Mouse (Mus musculus) stomach, embryonic 15.5 days (tissue): ENCODE results near the gene Acy3. TPM values are rescaled to one million over a fixed set of nuclear protein-coding genes. Genes with fewer than 3 reads are reported as not detected.

Experiments
- ATAC-seq: fragments of 200-750 bp; cut with Nextera tagmentation; 2 replicates; pipeline ENCODE4 v1.8.0; 2017; ENCODE audit warnings: low read depth, moderate number of reproducible peaks, moderate TSS enrichment; ENCODE audit not compliant: insufficient read depth, low FRiP score
- H3K27ac ChIP-seq: fragments of 300-500 bp; sonication (generic); 2 replicates; pipeline ENCODE4 v1.5.1; 2015; ENCODE audit warnings: mild to moderate bottlenecking, inconsistent platforms
- H3K27me3 ChIP-seq: fragments of 300-500 bp; sonication (generic); replicated peaks from 2 replicates; pipeline ENCODE4 v1.6.1; 2015; ENCODE audit warnings: inconsistent platforms
- H3K36me3 ChIP-seq: fragments of 300-500 bp; sonication (generic); 2 replicates; pipeline ENCODE4 v1.6.1; 2015; ENCODE audit warnings: inconsistent platforms
- H3K4me1 ChIP-seq: fragments of 300-500 bp; sonication (generic); 2 replicates; pipeline ENCODE4 v1.6.1; 2015; ENCODE audit warnings: inconsistent platforms
- H3K4me2 ChIP-seq: fragments of 300-500 bp; sonication (generic); 2 replicates; pipeline ENCODE4 v1.6.1; 2015; ENCODE audit warnings: mild to moderate bottlenecking, inconsistent platforms
- H3K4me3 ChIP-seq: fragments of 300-500 bp; sonication (generic); replicated peaks from 2 replicates; pipeline ENCODE4 v1.5.1; 2015; ENCODE audit warnings: inconsistent platforms
- H3K9ac ChIP-seq: fragments of 300-500 bp; sonication (generic); 2 replicates; pipeline ENCODE4 v1.6.1; 2015; ENCODE audit warnings: inconsistent platforms
- H3K9me3 ChIP-seq: fragments of 300-500 bp; sonication (generic); 2 replicates; pipeline ENCODE4 v1.6.1; 2016; ENCODE audit warnings: inconsistent platforms
- WGBS: fragments of 180-500 bp; shearing (Covaris S2); methylation state at CpG from one replicate; pipeline ENCODE4 v1.1.7; 2015; 5-methylcytosine and 5-hydroxymethylcytosine counted together
- polyA plus RNA-seq: library from polyadenylated mRNA; unstranded; fragments of >200 nt; fragmentation: Nextera tagmentation; extraction: Ambion mirVana; gene quantifications from 2 replicates; pipeline ENCODE4 v1.2.1, GENCODE M21; 2015

Gene Acy3
- polyA plus RNA-seq, 1 experiment from 2014 or later = 9.8 TPM

DNA sequence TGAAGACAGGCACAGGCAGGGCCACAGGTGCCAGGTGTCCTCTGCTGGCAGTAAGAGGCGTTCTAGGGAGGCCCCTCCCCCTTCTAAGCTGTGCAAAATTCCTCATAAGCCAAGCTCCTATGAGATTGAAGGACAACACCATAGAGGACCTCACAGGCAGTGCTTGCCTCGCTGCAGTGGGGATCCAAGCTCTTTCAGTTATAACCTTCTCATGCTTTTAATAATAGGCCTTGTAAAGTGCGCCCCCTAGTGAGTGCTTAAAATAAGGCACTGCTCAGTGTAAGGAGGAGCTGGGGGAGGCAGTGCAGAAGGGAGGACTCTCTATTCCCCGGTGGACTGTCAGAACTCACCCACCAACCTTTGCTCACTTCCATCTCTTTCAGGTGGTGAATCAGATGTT lies 6.1 kb upstream of the Acy3 start:
- WGBS = 12% methylated on average over 4 of the region's 4 CpGs

DNA sequence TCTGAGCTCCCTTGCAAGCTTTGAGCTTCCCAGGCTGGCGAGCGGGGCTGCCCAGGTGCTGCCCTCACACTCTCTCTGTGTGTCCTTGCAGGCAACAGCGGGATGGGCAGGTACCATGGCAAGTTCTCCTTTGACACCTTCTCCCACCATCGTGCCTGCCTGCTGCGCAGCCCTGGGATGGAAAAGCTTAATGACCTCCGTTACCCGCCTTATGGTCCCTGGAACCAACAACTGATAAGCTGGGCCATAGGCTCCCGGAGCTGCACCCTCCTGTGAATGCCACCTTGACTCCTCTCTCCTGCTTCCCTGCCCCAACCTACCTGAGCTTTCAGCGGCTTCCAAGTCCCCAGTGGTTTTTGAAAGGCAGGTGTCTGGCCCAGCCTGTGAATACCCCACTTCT lies 5.5 kb upstream of the Acy3 start:
- H3K27ac ChIP-seq = no peak overlapping the region
- H3K4me1 ChIP-seq = peaks cover 9% of the 10 kb centered on the region; the same call in 1 of the 2 replicates
- H3K4me2 ChIP-seq = no peak overlapping the region
- H3K9ac ChIP-seq = no peak overlapping the region
- no peak for ATAC-seq
- WGBS = 71% methylated on average over 9 of the region's 9 CpGs
- no peak overlapping the region for H3K4me3 ChIP-seq
- H3K27me3 ChIP-seq = no peaks in the 10 kb centered on the region
- no peaks in the 10 kb centered on the region for H3K36me3 ChIP-seq
- no peaks in the 10 kb centered on the region for H3K9me3 ChIP-seq

More for the DNA sequence above, 6.1 kb upstream of the Acy3 start:
- peak; percentile 49; the same call in 1 of the 2 replicates for ATAC-seq
- Histone ChIP-seq H3K4me3 (no peak overlapping the region), H3K9ac (no peak overlapping the region), H3K27me3 (no peaks in the 10 kb centered on the region), H3K27ac (no peak overlapping the region), H3K9me3 (no peaks in the 10 kb centered on the region), H3K4me2 (no peak overlapping the region), H3K4me1 (peaks cover 5% of the 10 kb centered on the region; the same call in 1 of the 2 replicates), H3K36me3 (no peaks in the 10 kb centered on the region)

DNA sequence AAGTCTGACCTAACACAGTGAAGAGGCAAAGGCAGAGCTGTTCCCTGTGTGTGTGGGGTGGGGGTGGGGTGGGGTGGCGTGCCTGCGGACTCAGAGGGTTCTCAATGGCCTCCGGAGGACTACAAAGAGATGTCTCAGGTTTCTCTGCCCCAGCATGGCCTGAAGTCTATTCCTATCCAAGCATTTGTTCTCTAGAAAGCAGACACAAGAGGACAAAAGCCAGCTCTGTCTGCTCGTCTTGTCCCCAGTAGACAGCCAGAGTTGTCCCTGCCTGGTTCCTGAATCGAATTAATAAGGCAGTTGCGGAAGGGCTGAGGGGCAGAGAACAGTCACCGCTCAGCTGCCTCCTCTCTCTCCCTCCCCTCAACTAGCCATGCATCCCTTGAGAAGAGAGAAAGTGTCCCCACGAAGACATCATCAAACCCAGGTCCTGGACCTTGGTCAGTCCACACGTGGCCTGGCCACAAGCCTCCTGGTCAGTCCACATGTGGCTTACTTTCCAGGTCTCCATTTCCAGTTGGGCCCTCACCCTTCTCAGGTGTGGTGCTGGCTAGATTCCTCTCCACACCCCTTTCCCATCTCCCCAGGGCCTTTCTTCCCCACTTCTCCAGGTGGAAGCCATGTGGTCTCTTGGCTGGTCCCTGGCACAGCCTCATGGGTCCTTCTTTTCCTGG lies 2.7 kb upstream of the Acy3 start:
- ATAC-seq = no peak
- no peaks in the 10 kb centered on the region for H3K9me3 ChIP-seq
- H3K4me3 ChIP-seq = no peak overlapping the region
- 55% methylated on average over 9 of the region's 9 CpGs for WGBS
- peaks cover 18% of the 10 kb centered on the region for H3K4me1 ChIP-seq
- H3K36me3 ChIP-seq = no peaks in the 10 kb centered on the region
- no peak overlapping the region for H3K9ac ChIP-seq
- no peaks in the 10 kb centered on the region for H3K27me3 ChIP-seq
- H3K27ac ChIP-seq = no peak overlapping the region
- H3K4me2 ChIP-seq = no peak overlapping the region

DNA sequence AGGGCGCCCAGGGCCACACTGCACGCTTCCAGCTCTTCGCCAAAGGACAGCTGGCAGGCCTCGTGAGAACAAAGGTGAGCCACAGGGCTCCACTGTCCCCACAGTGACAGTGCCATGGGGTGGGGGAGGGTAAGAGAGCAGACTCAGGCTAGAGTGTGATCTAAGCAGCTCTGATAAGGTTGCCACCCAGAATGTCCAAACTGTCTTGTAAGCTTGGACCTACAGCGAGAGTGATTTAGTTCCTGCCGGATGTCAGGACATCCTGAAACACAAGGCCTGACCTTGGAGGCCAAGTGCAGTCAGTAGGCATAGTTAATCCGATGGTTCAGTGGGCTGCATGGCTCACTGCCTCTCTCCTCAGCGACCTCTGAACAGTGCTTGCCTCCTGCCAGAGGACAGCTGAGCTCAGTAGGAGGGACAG lies 1.1 kb upstream of the Acy3 start:
- Histone ChIP-seq H3K27ac (peak overlapping the region; percentile 44; the same call in 1 of the 2 replicates), H3K36me3 (no peaks in the 10 kb centered on the region), H3K9me3 (no peaks in the 10 kb centered on the region), H3K4me1 (peaks cover 18% of the 10 kb centered on the region), H3K4me2 (no peak overlapping the region), H3K9ac (no peak overlapping the region), H3K4me3 (no peak overlapping the region), H3K27me3 (no peaks in the 10 kb centered on the region)
- ATAC-seq = peak; percentile 9; the same call in 1 of the 2 replicates
- 41% methylated on average over 8 of the region's 8 CpGs for WGBS

DNA sequence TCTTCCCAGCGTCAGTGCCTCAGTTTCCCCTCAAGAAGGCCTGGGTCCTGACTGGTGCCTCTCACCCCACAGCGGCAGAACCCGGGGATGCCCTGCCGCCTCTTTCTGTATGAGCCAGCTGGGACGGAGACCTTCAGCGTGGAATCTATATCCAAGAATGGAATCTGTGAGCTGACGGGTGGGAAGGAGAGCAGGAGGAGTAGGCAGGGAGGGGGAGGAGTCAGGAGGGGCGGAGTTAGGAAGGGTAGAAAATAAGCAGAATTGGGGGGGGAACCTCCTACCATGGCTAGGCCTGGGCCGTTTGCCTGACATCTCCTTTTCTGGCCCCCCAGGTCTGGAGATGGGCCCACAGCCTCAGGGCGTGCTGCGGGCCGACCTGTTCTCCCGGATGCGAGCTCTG lies 1.7 kb downstream of the Acy3 start:
- ATAC-seq = no peak
- Histone ChIP-seq H3K9ac (no peak overlapping the region), H3K9me3 (no peaks in the 10 kb centered on the region), H3K4me2 (no peak overlapping the region), H3K4me1 (peaks cover 18% of the 10 kb centered on the region), H3K27ac (no peak overlapping the region), H3K4me3 (no peak overlapping the region), H3K27me3 (no peaks in the 10 kb centered on the region), H3K36me3 (no peaks in the 10 kb centered on the region)
- WGBS = 86% methylated on average over 14 of the region's 14 CpGs

DNA sequence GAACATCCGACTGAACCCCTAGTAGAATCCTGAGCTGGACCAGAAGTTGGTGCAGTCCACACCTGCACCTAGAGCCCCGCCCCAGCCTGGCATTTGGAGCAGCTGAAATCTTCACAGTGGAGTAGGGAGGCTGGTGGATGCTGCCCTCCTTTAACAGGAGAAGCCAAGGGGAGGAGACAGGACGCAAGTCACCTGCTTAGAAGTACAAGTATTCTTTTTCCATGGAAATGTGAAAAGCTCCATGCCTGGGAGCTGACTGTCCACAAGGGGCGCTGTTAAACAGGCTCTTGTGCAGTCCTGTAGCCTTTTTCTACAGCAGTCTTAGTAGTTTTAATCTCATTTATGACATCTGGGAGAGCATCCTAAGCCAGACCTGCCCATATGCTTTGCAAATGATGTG lies 2.4 kb downstream of the Acy3 start:
- WGBS = 84% methylated on average over 4 of the region's 4 CpGs
- Histone ChIP-seq H3K4me2 (no peak overlapping the region), H3K9me3 (no peaks in the 10 kb centered on the region), H3K36me3 (no peaks in the 10 kb centered on the region), H3K27me3 (no peaks in the 10 kb centered on the region), H3K4me1 (peaks cover 18% of the 10 kb centered on the region), H3K4me3 (no peak overlapping the region), H3K9ac (no peak overlapping the region), H3K27ac (no peak overlapping the region)
- ATAC-seq = no peak

DNA sequence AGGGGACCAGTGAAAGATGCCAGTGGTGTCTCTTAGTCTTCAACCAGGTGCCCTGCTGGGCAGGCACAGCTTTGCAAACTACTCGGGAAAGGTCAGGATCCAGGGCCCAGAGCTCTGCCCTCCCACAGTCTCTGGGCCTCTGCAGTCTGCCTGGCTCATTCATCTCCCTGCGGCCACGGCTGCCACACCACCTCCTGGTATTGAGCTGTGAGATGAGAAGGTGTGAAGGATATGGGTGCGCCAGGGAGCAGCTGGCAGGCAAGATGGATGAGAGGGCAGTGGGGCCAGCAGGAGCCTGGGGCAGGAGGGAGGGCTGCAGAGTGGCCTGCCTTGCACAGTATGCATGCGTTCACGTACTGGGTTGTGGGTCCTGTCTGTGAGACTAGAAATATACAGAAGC lies 4.4 kb downstream of the Acy3 start:
- no peak overlapping the region for H3K27ac ChIP-seq
- 33% methylated on average over 6 of the region's 6 CpGs for WGBS
- H3K9me3 ChIP-seq = no peaks in the 10 kb centered on the region
- H3K9ac ChIP-seq = no peak overlapping the region
- ATAC-seq = no peak
- H3K4me1 ChIP-seq = peaks cover 9% of the 10 kb centered on the region
- H3K27me3 ChIP-seq = no peaks in the 10 kb centered on the region
- no peak overlapping the region for H3K4me3 ChIP-seq
- no peak overlapping the region for H3K4me2 ChIP-seq
- no peaks in the 10 kb centered on the region for H3K36me3 ChIP-seq

DNA sequence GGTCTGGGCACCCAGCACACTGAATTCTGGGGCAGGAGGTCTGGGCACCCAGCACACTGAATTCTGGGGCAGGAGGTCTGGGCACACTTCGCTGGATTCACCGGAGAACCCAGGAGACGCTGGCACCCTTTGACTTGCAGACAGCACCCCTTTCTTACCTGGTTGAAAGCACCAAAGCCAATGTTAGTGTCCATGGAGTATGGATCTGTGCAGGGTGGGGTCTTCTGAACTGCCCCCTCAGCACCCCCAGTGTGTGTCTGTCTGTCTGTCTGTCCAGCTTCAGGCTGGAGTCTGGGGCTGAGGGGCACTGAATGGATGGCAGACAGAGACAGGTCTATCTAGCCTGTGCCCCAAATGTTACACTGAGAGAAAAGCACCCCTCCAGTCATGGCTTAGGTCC lies 5.2 kb downstream of the Acy3 start:
- Histone ChIP-seq H3K27me3 (no peaks in the 10 kb centered on the region), H3K9ac (no peak overlapping the region), H3K36me3 (no peaks in the 10 kb centered on the region), H3K9me3 (no peaks in the 10 kb centered on the region), H3K4me2 (no peak overlapping the region), H3K4me1 (peaks cover 6% of the 10 kb centered on the region), H3K4me3 (no peak overlapping the region), H3K27ac (no peak overlapping the region)
- WGBS = 86% methylated on average over 3 of the region's 3 CpGs
- ATAC-seq = no peak

DNA sequence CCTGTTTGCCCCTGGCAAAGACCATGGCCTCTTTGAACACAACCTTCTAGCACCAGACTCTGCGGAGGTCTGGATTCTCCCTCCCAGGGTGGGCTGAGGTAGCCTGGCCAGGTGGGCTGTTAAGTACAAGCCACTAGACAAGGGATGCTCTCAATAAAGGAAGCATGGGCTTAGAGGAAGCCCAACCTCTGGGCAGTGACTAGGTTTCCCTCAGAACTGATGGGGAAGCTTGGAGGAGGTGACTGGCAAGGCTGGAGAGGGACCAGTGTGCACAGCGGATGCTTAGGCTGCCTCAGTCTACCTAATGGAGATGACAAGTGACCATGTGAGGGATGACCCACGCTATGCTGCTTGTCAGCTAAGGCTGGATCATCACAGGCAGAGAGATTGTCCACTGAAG lies 5.6 kb downstream of the Acy3 start:
- H3K4me2 ChIP-seq = no peak overlapping the region
- H3K4me1 ChIP-seq = peaks cover 2% of the 10 kb centered on the region
- no peaks in the 10 kb centered on the region for H3K9me3 ChIP-seq
- no peak overlapping the region for H3K27ac ChIP-seq
- no peak overlapping the region for H3K9ac ChIP-seq
- no peak for ATAC-seq
- H3K27me3 ChIP-seq = no peaks in the 10 kb centered on the region
- 81% methylated on average over 3 of the region's 3 CpGs for WGBS
- no peaks in the 10 kb centered on the region for H3K36me3 ChIP-seq
- no peak overlapping the region for H3K4me3 ChIP-seq

DNA sequence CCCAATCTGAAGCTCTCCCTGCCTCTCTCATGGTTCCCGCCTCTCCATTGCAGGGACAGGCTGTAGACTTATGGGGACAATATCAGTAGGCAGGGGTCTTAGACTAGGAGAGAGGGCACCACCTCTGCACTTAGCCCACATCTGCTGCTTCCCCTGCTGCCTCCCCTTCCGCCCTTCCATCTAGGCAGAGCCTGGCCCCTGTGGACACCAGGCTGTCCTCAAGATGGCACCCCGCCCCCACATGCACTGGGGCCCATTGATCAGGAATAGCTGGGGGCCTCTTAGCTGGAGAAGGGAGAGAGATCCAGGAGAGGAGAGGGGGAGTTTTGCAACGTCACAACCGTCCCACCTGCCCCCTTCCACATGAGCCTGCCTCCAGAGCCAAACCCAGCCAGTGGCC lies 6.0 kb downstream of the Acy3 start, which contains the start of gene Tbx10:
Tbx10 (plus strand) TSS at position 337 of the 400 bp plus-strand sequence.
- H3K4me1 ChIP-seq = no peaks in the 10 kb centered on the region
- no peak for ATAC-seq
- H3K27ac ChIP-seq = no peak within 1 kb of the TSS
- no peak within 1 kb of the TSS for H3K4me3 ChIP-seq
- WGBS = 58% methylated on average over 5 of the region's 5 CpGs
- no peak within 1 kb of the TSS for H3K9ac ChIP-seq
- H3K27me3 ChIP-seq = no peaks in the 10 kb centered on the region
- H3K36me3 ChIP-seq = no peaks in the 10 kb centered on the region
- H3K9me3 ChIP-seq = no peaks in the 10 kb centered on the region
- no peak within 1 kb of the TSS for H3K4me2 ChIP-seq

DNA sequence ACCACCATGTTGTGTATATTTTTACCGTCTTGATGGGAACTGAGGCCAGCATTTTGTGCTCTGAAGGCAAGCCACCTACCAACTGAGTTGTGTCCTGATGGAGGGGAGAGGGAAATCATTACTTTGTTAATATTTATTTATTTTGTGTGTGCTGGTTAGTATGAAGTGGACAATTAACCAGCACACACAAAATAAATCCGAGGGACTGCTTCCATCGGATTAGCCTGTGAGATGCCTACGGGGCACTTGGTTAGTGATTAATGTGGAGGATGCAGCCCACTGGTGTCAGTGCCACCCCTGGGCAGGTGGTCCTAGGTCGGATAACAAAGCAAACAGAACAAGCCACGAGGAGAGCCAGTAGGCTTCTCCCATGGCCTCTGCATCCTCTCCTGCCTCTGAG lies 8.6 kb downstream of the Acy3 start:
- no peaks in the 10 kb centered on the region for H3K36me3 ChIP-seq
- 0 out of 2 replicates have a peak, but pooled peaks cover 7% of the 10 kb centered on the region for H3K4me1 ChIP-seq
- no peaks in the 10 kb centered on the region for H3K9me3 ChIP-seq
- no peak for ATAC-seq
- WGBS = 59% methylated on average over 6 of the region's 6 CpGs
- H3K4me3 ChIP-seq = no peak overlapping the region
- H3K4me2 ChIP-seq = no peak overlapping the region
- no peaks in the 10 kb centered on the region for H3K27me3 ChIP-seq
- no peak overlapping the region for H3K9ac ChIP-seq
- no peak overlapping the region for H3K27ac ChIP-seq

DNA sequence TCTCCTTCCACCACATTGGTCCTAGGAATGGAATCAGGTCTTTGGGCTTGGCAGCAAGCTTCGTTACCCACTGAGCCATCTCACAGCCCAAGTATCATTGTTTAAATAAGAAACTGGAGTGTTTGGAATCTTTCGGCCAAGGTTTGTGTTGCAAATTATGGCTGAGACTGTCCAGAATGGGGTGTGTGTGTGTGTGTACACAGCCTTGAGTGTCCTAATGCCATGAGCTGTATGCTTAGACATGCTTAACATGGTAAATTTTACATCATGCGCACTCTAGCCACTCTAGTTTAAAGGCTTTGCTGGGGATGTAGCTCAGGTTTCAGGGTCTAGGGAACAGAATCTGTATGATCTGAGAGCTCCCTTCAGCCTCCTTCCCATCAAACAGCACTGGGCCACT lies 9.1 kb downstream of the Acy3 start:
- Histone ChIP-seq H3K9ac (no peak overlapping the region), H3K36me3 (no peaks in the 10 kb centered on the region), H3K27me3 (no peaks in the 10 kb centered on the region), H3K4me3 (no peak overlapping the region), H3K27ac (no peak overlapping the region), H3K9me3 (no peaks in the 10 kb centered on the region), H3K4me1 (0 out of 2 replicates have a peak, but pooled peaks cover 7% of the 10 kb centered on the region), H3K4me2 (no peak overlapping the region)
- ATAC-seq = no peak
- WGBS = 71% methylated on average over 3 of the region's 3 CpGs

DNA sequence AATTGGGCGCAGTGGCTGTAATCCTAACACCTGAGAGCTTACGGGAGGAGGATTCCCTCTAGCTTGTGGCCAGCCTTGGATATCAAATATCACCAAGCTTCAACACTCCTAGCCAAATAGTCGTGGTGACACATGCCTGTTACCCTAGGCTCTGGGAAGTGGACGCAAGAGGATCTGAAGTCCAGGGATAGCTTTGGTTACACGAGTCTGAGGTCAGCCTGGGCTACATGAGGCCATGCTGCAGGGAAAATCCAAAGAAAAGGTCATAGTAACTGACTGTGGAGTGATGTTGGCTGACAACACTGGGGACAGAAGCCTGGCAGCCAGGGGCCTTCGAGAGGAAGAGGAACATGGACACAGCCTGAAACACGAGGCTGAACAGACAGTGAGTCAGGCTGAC lies 9.7 kb downstream of the Acy3 start:
- Histone ChIP-seq H3K9ac (no peak overlapping the region), H3K27ac (no peak overlapping the region), H3K4me2 (no peak overlapping the region), H3K4me3 (no peak overlapping the region), H3K27me3 (no peaks in the 10 kb centered on the region), H3K36me3 (no peaks in the 10 kb centered on the region), H3K9me3 (no peaks in the 10 kb centered on the region), H3K4me1 (peaks cover 9% of the 10 kb centered on the region)
- WGBS = 67% methylated on average over 7 of the region's 7 CpGs
- no peak for ATAC-seq
